Mouse (Mus musculus) embryo, embryonic 11 days (tissue): ENCODE data around the gene Gm5431.
"Not testable (repeated sequence)": the region's sequence is repeated elsewhere in the genome, so short reads cannot be mapped to it uniquely, and the experiment has no call there.

Source experiments
- DNase-seq: peaks from one replicate; pipeline ENCODE4 v3.0.0-alpha.2; 2015

Gene Gm5431

DNA sequence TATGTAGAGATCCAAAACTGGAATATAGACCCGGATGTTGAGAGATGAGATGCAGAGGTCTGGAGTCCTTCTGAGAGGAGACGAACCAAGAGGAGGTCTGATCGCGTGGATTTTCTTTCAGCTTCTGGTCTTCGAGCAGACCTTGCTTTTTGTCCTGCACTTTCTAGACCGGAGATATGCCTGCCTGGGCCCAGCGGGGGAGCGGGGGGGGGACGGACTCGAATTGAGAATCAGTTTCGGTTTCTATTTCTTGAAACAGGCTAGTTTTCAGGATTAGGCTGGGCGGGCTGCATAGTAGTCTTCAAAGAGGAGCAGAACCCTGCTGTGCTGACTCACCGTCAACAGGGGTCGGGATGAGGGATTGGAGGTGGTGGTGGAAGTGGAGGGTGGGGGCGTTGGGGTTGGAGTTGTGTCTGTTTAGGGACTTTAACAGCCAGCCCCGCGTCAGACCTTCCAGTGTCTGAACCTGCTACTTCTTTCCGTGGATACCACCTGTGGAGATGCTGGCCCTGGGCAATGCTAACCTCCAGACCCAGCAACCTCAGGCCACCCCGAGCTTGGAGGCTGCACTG lies 30.7 kb downstream of the Gm5431 start, which contains the start of gene Irgm1:
TSS of gene Irgm1 (minus strand) at position 483 of the 572 bp plus-strand sequence.
- peak; percentile 60 for DNase-seq

GRCm38 (mm10) chr11:48870781-48871180 lies 31.2 kb downstream of the Gm5431 start:
- DNase-seq = no peak

GRCm38 (mm10) chr11:48869380-48870110 lies 32.5 kb downstream of the Gm5431 start:
- DNase-seq = no peak

DNA sequence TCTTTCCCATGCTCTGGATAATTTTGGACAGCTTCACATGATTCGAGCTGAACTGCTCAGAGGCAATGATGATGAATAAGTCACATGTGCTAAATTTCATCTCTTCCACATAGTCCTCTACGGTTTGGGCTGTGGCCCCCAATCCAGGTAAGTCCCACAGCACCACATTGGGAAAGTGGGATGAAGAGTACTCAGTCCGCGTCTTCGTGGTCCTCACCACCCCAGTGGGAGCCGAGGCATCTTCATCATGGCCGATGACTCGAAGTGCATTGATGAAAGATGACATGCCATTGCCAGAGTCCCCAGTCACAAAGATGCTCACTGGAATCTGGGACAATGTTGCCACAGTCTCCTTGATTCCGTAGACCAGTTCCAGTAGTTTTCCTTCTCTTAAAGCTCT lies 35.5 kb downstream of the Gm5431 start:
- DNase-seq = no peak

GRCm38 (mm10) chr11:48863808-48864207 lies 38.2 kb downstream of the Gm5431 start:
- DNase-seq = no peak

- DNase-seq = no peak
Observed at GRCm38 (mm10) chr11:48862784-48863319, 39.2 kb downstream of the Gm5431 start.

DNA sequence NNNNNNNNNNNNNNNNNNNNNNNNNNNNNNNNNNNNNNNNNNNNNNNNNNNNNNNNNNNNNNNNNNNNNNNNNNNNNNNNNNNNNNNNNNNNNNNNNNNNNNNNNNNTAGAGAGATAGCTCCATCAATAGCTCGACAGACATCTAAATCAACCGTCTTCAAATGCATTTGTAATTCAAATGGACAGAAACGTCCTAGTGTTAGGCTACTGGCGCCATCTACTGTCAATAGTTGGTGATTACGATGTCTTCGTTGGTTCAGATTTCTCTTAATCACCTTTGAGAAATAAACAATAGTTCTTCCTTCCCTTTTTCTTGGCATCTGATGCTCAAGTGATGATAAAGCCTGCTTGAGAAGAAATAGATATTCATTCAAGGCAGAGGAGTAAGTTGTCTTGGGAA lies 43.0 kb downstream of the Gm5431 start:
- DNase-seq = peak; percentile 84

DNA sequence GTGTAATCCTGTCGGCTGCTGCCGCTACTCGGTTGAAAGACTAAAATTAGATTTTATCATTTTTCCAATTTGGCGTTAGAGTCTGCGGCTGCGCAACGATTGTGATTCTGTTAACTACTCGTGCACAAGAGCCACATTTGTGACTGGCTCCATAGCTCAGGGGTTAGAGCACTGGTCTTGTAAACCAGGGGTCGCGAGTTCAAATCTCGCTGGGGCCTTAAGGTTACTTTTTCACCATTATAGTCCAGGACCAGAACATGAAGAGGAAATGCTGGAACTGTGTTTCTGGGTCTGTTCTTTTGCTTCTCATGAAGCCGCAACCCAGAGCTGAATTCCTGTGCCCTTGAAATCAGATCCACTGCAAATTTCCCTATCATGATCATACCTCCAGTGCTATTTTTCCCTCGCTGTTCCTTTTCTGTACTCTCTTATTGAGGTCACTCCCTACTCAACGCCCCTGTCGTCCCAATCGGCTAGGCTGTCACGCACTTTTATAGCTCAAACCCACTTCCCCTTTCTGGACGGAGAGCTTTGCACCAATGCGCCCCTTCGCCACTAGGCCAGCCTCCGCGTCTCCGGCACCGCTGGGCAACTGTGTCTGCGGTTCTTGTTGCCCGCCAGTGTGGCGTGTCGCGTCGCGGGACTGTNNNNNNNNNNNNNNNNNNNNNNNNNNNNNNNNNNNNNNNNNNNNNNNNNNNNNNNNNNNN lies 48.4 kb downstream of the Gm5431 start:
- DNase-seq = peak; percentile 86

GRCm38 (mm10) chr11:48852624-48853473 lies 49.2 kb downstream of the Gm5431 start:
- peak; percentile 56 for DNase-seq

DNA sequence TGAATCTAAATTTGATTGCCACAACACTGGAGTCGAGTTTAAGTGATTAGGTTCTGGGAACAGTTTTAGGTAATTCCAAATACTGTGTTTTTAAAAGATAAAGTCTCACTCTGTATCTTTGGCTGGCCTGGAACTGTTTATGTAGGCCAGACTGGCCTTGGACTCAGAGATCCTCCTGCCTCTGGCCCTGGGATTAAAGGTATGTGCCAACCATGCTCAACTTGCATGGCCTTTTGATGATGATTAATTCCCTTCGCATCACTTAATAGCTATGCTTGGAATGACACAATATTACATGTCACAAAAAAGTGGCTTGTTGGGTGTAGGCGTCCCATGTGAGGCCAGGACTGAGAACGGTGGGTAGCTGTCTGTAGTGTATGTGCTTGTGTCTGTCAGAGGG lies 49.8 kb downstream of the Gm5431 start:
- no peak for DNase-seq

DNA sequence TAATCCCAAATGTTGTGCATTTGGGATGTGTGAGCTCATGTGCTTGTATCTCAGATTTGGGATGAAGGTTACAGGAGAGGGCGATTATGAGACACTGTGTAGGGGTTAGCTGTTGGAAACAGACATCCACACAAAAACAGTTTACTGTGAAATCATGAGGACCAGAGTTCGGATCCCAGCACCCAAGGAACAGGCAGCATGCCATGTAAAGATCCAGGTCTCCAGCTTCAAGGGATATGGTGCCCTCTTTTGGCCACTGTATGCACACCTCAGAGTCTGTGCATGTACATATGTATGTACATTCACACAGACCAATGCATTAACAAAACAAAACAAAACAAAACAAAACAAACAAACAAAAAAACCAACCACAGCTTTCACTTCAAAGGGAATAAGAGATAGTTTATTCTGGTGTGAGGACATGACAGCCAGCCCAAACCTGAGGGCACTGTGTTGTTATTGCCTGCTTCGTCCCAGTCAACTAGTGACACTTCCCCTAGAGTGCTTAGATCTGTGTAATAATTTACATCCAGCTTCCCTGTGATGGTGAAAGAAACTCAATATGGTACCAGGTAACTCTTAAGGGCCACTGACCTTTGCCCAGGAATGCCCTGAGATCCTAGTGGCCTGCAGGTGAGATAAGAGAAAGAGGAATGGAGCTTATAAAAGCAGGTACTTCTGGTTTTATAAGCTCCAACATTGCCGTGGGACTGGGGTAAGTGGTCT lies 50.6 kb downstream of the Gm5431 start:
- DNase-seq = no peak

DNA sequence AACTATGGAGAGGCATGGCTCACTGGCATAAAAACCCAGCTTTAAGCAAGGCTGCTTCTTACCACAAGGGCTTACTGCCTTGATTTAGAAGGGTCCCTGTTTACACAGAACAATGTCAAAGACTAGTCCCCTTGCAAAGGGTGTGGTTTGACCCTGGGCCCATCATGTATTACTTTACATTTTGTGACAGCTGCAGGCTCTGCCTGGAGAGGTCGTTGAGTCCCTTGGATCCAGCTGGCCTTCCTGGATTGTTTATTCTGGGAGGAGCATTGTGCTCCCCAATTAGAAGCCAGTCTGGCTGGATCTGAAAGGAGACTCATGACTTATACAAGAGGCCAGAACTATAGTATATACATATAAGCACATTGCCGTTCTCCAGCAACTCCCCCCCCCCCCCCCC lies 51.8 kb downstream of the Gm5431 start:
- DNase-seq = no peak

DNA sequence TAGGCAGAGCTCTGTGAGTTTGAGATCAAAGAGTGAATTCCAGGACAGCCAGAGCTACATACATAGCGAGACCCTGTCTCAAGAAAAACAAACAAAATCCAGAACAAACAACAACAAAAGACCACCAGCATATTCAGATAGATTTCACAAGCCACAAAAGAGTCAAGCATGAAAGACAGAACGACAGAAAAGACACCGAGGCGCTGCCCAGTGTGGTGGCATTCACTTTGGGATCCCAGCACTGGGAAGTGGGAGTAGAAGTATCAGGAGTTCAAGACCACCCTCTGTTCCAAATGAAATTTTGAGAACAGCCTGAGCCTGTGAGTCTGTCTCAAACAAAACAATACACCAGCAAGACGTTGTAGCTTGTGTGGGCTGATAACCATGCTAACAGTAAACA lies 55.1 kb downstream of the Gm5431 start:
- no peak for DNase-seq

DNA sequence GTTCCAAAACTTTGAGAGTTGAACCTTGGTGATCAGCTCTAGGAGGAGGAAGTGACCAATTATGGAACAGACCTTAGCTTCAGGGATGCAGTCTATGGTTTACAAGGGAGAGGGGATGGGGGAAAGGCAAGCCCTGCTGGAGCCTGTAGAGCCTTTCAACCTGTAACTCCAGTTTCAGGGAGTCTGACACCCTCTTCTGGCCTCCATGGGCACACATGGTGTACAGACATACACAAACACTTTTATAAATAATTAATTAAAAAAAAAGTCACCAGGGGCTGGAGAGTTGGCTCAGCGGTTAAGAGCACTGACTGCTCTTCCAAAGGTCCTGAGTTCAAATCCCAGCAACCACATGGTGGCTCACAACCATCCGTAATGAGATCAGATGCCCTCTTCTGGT lies 55.7 kb downstream of the Gm5431 start:
- DNase-seq = not testable (repeated sequence)

DNA sequence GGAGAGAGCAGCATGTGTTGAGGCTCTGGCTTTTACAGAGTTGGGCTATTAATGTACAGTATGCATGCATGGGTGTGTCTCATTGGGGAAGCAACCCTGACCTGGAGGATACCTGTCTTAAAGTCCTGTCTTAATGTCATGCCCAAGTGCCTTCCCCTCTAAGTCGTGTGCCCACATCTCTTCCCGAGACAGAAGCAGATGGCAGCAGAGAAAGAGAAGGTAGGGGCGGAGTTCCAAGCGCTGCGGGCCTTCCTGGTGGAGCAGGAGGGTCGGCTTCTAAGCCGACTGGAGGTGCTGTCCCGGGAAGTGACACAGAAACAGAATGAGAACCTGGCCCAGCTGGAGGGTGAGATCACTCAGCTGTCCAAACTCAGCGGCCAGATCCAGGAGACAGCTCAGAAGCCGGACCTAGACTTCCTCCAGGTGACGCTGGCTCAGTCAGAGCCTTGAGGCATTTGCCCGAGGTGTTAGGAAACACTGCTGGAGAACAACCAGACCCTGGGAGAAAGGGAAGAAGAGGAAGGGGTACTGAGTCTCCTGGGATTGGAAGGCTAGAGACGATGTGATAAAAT lies 56.7 kb downstream of the Gm5431 start:
- DNase-seq = no peak

DNA sequence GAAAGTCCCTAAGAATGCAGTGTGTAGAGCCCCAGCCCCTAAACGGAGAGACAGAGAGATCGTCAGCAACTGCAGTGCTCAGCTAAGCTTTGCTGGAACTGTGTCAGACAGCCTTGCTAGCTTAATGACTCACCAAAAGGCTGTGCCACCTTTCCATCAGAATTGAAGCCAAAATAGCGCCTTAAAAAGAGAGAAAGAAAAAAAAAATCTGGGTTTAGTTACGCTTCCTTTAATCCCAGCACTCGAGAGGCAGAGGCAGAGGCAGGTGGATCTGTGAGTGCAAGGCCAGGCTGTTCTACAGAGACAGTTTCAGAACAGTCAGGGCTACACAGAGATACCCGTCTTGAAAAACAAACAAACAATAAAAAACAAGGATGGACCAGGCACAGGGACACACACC lies 57.7 kb downstream of the Gm5431 start:
- DNase-seq = no peak

- no peak for DNase-seq
Observed at GRCm38 (mm10) chr11:48843202-48843601, 58.8 kb downstream of the Gm5431 start.

GRCm38 (mm10) chr11:48842378-48842792 lies 59.6 kb downstream of the Gm5431 start:
- DNase-seq = no peak

GRCm38 (mm10) chr11:48841213-48841612 lies 60.8 kb downstream of the Gm5431 start:
- no peak for DNase-seq

- no peak for DNase-seq
Observed at GRCm38 (mm10) chr11:48840805-48841204, 61.2 kb downstream of the Gm5431 start.

- DNase-seq = no peak
Observed at GRCm38 (mm10) chr11:48838879-48839680, 62.9 kb downstream of the Gm5431 start.
